Mouse (Mus musculus) thymus, adult 2 months (tissue): ENCODE results near the gene Hyal5. TPM values are rescaled to one million over a fixed set of nuclear protein-coding genes. Genes with fewer than 3 reads are reported as not detected.

ENCODE experiments used
- DNase-seq: peaks from one replicate; pipeline ENCODE4 v3.0.0; 2021
- H3K27ac ChIP-seq: fragments of 200-500 bp; 2 replicates; pipeline ENCODE4 v1.5.1; 2012; ENCODE audit warnings: low read length, control low read depth; ENCODE audit not compliant: control insufficient read depth, insufficient read depth
- H3K27me3 ChIP-seq: fragments of 200-500 bp; 2 replicates; pipeline ENCODE4 v1.6.1; 2012; ENCODE audit warnings: mild to moderate bottlenecking, low read length, moderate library complexity, mixed read lengths; ENCODE audit not compliant: control insufficient read depth, insufficient read depth
- H3K36me3 ChIP-seq: fragments of 200-500 bp; 2 replicates; pipeline ENCODE4 v1.6.1; 2012; ENCODE audit warnings: mild to moderate bottlenecking, low read length, moderate library complexity; ENCODE audit not compliant: control insufficient read depth, insufficient read depth
- H3K4me1 ChIP-seq: fragments of 200-500 bp; replicated peaks from 2 replicates; pipeline ENCODE4 v1.6.1; 2012; ENCODE audit warnings: low read length; ENCODE audit not compliant: control insufficient read depth, insufficient read depth
- H3K4me3 ChIP-seq: fragments of 200-500 bp; 2 replicates; pipeline ENCODE4 v1.5.1; 2012; ENCODE audit warnings: mild to moderate bottlenecking, low read length, control low read depth, moderate library complexity; ENCODE audit not compliant: control insufficient read depth, insufficient read depth
- CTCF ChIP-seq: fragments of 200-500 bp; IDR thresholded peaks from 2 replicates; pipeline ENCODE4 v1.5.1; 2012; ENCODE audit warnings: mild to moderate bottlenecking, control low read depth, low read length, moderate library complexity, borderline replicate concordance; ENCODE audit not compliant: control insufficient read depth, poor library complexity, insufficient read depth; ENCODE audit errors: extremely low read depth
- POLR2A ChIP-seq: fragments of 200-500 bp; IDR thresholded peaks from 2 replicates; pipeline ENCODE4 v1.6.1; 2012; ENCODE audit warnings: mild to moderate bottlenecking, low read length, control low read depth, moderate library complexity; ENCODE audit not compliant: control insufficient read depth, poor library complexity, insufficient read depth; ENCODE audit errors: extremely low read depth
- WGBS: fragments of 180-500 bp; shearing (Covaris S2); methylation state at CpG from one replicate; pipeline ENCODE4 v1.1.7; 2018; 5-methylcytosine and 5-hydroxymethylcytosine counted together
- polyA plus RNA-seq: library from polyadenylated mRNA; depleted of rRNA; stranded (reverse); fragments of >200 nt; gene quantifications from 2 replicates; pipeline ENCODE4 v1.2.3, GENCODE M21; 2012; rRNA removed

The Hyal5 gene
- polyA plus RNA-seq, 1 experiment = not detected

GRCm38 (mm10) chr6:24907824-24908223, 50.0 kb downstream of the Hyal5 start:
- Histone ChIP-seq H3K36me3 (no peaks in the 10 kb centered on the region), H3K4me3 (no peak overlapping the region), H3K4me1 (no peaks in the 10 kb centered on the region), H3K27ac (no peak overlapping the region), H3K27me3 (no peaks in the 10 kb centered on the region)
- no peak for DNase-seq
- TF ChIP-seq POLR2A = no peak
- no peak for TF ChIP-seq CTCF
- 88% methylated on average over 2 of the region's 2 CpGs for WGBS

DNA sequence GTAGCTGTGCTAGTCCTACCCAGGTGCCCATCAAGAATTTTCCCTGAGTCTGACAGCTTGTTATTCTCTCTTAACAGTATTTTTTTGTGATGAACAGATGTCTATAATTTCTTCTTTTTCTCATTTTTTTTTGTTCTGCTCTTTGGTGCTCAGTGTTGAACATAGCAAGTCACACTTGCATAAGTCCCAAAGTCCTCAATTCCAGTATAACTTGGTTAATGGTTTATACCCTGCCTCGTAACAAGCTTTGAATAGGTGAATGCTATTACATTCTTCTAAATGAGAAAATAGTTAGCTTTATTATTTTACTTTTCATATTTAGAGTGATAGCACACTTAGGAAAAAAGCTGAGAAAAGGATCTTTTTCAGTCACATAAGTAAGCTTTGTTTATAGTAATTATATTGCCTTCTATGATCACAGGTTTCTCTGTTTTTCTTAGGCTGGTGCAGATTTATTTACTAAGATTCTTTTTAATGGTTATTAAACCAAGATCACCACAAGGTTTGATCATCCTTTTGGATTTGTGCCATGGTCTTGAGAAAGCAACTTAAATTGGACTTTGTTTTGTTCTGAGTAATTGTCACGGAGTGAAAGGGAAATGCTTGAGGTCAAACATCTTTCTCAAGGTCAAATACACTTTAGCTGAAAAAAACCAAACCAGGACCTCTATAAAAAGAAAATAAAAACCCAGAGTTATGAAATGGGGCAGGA, 52.4 kb downstream of the Hyal5 start:
- 73% methylated on average over 2 of the region's 2 CpGs for WGBS
- no peaks in the 10 kb centered on the region for H3K27me3 ChIP-seq
- DNase-seq = no peak
- H3K4me3 ChIP-seq = no peak overlapping the region
- no peaks in the 10 kb centered on the region for H3K36me3 ChIP-seq
- H3K27ac ChIP-seq = no peak overlapping the region
- TF ChIP-seq POLR2A (no peak), CTCF (no peak)
- no peaks in the 10 kb centered on the region for H3K4me1 ChIP-seq

GRCm38 (mm10) chr6:24910728-24911105, 52.9 kb downstream of the Hyal5 start:
- no peak overlapping the region for H3K27ac ChIP-seq
- no peaks in the 10 kb centered on the region for H3K4me1 ChIP-seq
- TF ChIP-seq POLR2A = no peak
- no peak for TF ChIP-seq CTCF
- H3K4me3 ChIP-seq = no peak overlapping the region
- no peak for DNase-seq
- no peaks in the 10 kb centered on the region for H3K36me3 ChIP-seq
- H3K27me3 ChIP-seq = no peaks in the 10 kb centered on the region

GRCm38 (mm10) chr6:24913591-24913990, 55.8 kb downstream of the Hyal5 start:
- WGBS = 98% methylated on average over 2 of the region's 2 CpGs
- no peak for DNase-seq
- no peak for TF ChIP-seq POLR2A
- TF ChIP-seq CTCF = no peak

GRCm38 (mm10) chr6:24925076-24925785, 67.4 kb downstream of the Hyal5 start:
- 93% methylated on average over 11 of the region's 11 CpGs for WGBS
- DNase-seq = no peak
- no peaks in the 10 kb centered on the region for H3K36me3 ChIP-seq
- no peak overlapping the region for H3K27ac ChIP-seq
- TF ChIP-seq POLR2A (no peak), CTCF (no peak)
- H3K4me3 ChIP-seq = no peak overlapping the region
- no peaks in the 10 kb centered on the region for H3K27me3 ChIP-seq
- no peaks in the 10 kb centered on the region for H3K4me1 ChIP-seq

More at GRCm38 (mm10) chr6:24913591-24913990, 55.8 kb downstream of the Hyal5 start:
- Histone ChIP-seq H3K36me3 (no peaks in the 10 kb centered on the region), H3K4me1 (no peaks in the 10 kb centered on the region), H3K27me3 (no peaks in the 10 kb centered on the region), H3K27ac (no peak overlapping the region), H3K4me3 (no peak overlapping the region)

Other genes starting within 250 kb of the Hyal5 start
- gene Wasl, start 193.0 kb upstream of the Hyal5 start, polyA plus RNA-seq = 46.3 and 87.3 TPM in 2 replicates
- not detected in 2 replicates for gene Hyal6, start 124.8 kb upstream of the Hyal5 start, polyA plus RNA-seq
- not detected in 2 replicates for gene Hyal4, start 109.7 kb upstream of the Hyal5 start, polyA plus RNA-seq
- gene Spam1, start 66.8 kb upstream of the Hyal5 start, polyA plus RNA-seq = not detected in 2 replicates
- 0.42 and 0.50 TPM in 2 replicates for gene Tmem229a, start 98.3 kb downstream of the Hyal5 start, polyA plus RNA-seq